Mouse (Mus musculus) small intestine, adult 2 months (tissue): ENCODE measurements around the gene 1810055G02Rik. TPM values are rescaled to one million over a fixed set of nuclear protein-coding genes. Genes with fewer than 3 reads are reported as not detected.
A peak's percentile ranks its signal among the peaks of the same experiment; 100 is the strongest.

ENCODE experiments used
- H3K27ac ChIP-seq: fragments of 200-500 bp; 2 replicates; pipeline ENCODE4 v1.5.1; 2012; ENCODE audit warnings: low read depth, low read length, control low read depth, inconsistent platforms; ENCODE audit not compliant: insufficient read depth
- H3K27me3 ChIP-seq: fragments of 200-500 bp; 2 replicates; pipeline ENCODE4 v1.6.1; 2012; ENCODE audit warnings: mild to moderate bottlenecking, moderate library complexity, low read length, inconsistent platforms; ENCODE audit not compliant: control insufficient read depth, insufficient read depth
- H3K36me3 ChIP-seq: fragments of 200-500 bp; 2 replicates; pipeline ENCODE4 v1.6.1; 2012; ENCODE audit warnings: mild to moderate bottlenecking, low read length, control low read depth, inconsistent platforms; ENCODE audit not compliant: control insufficient read depth, insufficient read depth
- H3K4me1 ChIP-seq: fragments of 200-500 bp; 2 replicates; pipeline ENCODE4 v1.6.1; 2012; ENCODE audit warnings: low read length, inconsistent platforms, mixed read lengths; ENCODE audit not compliant: control insufficient read depth, insufficient read depth, insufficient read length
- H3K4me3 ChIP-seq: fragments of 200-500 bp; 2 replicates; pipeline ENCODE4 v1.5.1; 2012; ENCODE audit warnings: low read depth, mild to moderate bottlenecking, control low read depth, inconsistent platforms, low read length, moderate library complexity
- CTCF ChIP-seq: fragments of 200-500 bp; IDR thresholded peaks from 2 replicates; pipeline ENCODE4 v1.5.1; 2012; ENCODE audit warnings: low read depth, mild to moderate bottlenecking, control low read depth, inconsistent platforms, low read length, moderate library complexity, mixed read lengths; ENCODE audit not compliant: insufficient replicate concordance, insufficient read length; ENCODE audit errors: extremely low read depth
- POLR2A ChIP-seq: fragments of 200-500 bp; IDR thresholded peaks from 2 replicates; pipeline ENCODE4 v1.6.1; 2012; ENCODE audit warnings: low read depth, mild to moderate bottlenecking, control low read depth, inconsistent platforms, low read length, moderate library complexity
- WGBS: fragments of 180-500 bp; shearing (Covaris S2); methylation state at CpG from one replicate; pipeline ENCODE4 v1.1.7; 2018; 5-methylcytosine and 5-hydroxymethylcytosine counted together
- polyA plus RNA-seq: library from polyadenylated mRNA; depleted of rRNA; stranded (reverse); fragments of >200 nt; gene quantifications from 2 replicates; pipeline ENCODE4 v1.2.3, GENCODE M21; 2012

Gene 1810055G02Rik
- polyA plus RNA-seq, 1 experiment: 300 TPM

DNA sequence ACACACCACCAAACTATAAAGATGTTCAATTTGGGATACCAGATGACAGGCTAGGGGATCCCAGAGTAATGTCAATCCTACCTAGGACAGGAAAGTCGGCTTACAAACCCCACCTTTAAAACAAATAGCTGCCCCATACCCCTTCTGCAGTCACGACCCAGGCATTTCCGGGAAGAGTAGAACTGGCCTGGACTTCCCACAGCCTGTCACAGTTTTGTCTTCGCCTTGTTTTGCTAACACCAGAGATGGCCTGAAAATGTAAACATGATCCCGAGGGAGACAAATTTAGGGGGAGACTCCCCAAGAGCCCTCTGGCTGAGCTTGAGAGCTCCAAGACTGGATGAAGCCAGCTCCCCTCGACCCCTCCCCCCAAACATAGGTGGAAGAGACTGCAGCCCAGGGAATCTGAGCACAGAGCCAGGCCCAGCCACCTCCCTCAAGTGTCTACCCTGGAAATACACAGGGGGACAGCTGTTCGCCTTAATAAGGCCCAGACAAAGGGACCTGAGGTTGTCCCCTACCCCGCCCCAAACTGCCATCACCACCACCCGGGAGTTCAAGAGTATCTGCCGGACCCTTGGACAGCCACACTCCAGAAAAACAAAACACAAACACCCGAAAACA is 23.0 kb upstream of the 1810055G02Rik start:
- TF ChIP-seq CTCF (no peak), POLR2A (no peak)
- Histone ChIP-seq H3K36me3 (no peaks in the 10 kb centered on the region), H3K4me3 (peak overlapping the region; percentile 94), H3K27ac (peak overlapping the region; percentile 68), H3K27me3 (no peaks in the 10 kb centered on the region), H3K4me1 (peaks cover 31% of the 10 kb centered on the region)
- WGBS: 4% methylated on average over 11 of the region's 11 CpGs

DNA sequence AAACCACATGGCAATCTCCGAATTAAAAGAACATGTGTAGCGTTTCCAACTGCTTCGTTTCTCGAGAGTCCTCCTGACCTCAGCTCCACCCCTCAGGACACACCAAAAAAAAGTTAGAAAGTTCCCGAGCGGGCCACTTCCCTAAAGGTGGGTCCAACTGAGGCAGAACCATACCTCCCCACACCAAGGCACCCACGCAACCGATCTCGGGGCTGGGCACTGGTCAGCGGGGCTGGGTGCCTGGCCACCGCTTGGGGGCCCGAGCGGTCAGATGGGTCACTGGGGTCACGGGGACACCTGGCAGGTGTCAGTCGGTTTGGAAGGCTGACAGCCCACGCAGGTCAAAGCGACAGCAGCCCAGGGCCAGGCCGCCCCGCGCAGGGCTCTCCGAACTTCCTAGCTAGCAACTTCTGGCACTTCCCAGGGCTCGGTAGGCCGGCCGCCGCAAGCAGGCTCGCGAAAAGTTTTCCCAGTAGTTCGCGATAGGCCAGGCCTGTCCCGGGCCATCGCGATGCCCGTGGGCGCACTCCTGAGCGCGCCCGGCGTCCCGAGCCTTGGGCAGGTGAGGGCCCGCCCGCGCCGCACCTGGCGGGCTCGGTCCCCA is 22.4 kb upstream of the 1810055G02Rik start:
- WGBS: 1% methylated on average over 45 of the region's 45 CpGs
- TF ChIP-seq CTCF (no peak), POLR2A (no peak)
- H3K36me3 ChIP-seq: no peaks in the 10 kb centered on the region
- H3K4me3 ChIP-seq: peak overlapping the region; percentile 94
- peak overlapping the region; percentile 68 for H3K27ac ChIP-seq
- H3K4me1 ChIP-seq: peaks cover 28% of the 10 kb centered on the region
- H3K27me3 ChIP-seq: no peaks in the 10 kb centered on the region

DNA sequence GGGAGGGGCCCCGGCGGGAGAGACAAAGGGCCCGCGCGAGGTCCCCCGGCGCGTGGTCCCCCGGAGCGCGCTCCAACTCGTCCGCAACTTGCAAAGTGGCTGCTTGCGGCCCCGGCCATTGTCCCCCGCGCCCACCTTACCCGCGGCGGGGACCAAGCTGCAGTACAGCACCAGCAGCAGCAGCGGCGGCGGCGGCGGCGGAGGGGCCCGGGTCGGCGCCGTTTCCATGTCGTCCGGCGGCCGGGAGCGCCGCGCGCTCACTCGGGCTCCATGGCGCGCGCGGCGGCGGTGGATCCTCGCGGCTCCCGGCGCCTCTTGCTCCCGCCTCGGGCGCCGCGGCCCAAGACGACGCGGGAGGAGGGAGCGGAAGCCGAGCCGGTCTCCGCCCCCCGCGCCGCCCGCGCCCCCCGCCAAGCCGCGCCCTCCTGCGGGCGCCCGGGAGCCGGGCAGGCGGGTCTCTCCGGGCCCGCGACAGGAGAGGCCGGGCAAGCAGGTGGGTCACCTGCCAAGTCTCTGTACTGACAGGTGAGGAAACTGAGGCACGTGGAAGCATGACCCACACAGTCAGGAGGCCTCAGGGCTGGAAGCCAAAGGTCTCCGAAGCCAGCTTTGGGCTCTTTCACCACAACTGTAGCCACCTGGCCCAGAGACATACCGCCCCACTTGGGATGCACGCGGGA is 21.7 kb upstream of the 1810055G02Rik start, which contains the start of gene Lrp5:
TSS of gene Lrp5 (minus strand) at position 350 of the 680 bp plus-strand sequence.
- H3K27ac ChIP-seq: peak within 1 kb of the TSS; percentile 68
- no peaks in the 10 kb centered on the region for H3K27me3 ChIP-seq
- peaks cover 24% of the 10 kb centered on the region for H3K4me1 ChIP-seq
- peak; percentile 29; the same call in 1 of the 2 replicates for TF ChIP-seq POLR2A
- TF ChIP-seq CTCF: no peak
- peak within 1 kb of the TSS; percentile 94 for H3K4me3 ChIP-seq
- no peaks in the 10 kb centered on the region for H3K36me3 ChIP-seq
- under 1% methylated on average over 82 of the region's 83 CpGs for WGBS

DNA sequence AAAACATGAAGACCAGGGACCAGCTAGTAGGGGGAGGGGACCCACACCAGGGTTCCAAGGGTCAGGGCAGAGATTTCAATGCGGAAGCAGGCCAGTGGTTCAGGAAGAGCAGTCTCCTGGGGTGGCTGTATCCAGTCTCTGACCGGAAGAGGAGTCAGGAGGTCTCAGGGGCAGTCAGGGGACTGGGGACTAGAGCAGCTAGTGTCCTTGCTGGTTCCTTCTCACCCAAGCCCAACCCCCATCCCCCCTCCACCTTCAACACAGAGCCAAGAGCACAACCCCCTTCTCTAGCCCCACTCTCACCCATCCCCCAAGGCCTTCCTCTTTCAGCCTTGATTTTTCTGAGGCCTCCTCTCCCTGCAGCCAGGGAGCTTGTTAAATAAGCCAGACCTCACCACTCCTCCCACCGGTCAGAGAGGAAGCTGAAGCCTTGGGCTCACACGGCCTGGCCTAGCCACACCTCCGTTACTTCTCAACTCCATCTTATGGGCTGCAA is 20.4 kb upstream of the 1810055G02Rik start:
- Histone ChIP-seq H3K36me3 (no peaks in the 10 kb centered on the region), H3K4me3 (no peak overlapping the region), H3K27ac (no peak overlapping the region), H3K4me1 (peaks cover 26% of the 10 kb centered on the region), H3K27me3 (no peaks in the 10 kb centered on the region)
- TF ChIP-seq POLR2A (no peak), CTCF (no peak)
- 66% methylated on average over 5 of the region's 5 CpGs for WGBS

DNA sequence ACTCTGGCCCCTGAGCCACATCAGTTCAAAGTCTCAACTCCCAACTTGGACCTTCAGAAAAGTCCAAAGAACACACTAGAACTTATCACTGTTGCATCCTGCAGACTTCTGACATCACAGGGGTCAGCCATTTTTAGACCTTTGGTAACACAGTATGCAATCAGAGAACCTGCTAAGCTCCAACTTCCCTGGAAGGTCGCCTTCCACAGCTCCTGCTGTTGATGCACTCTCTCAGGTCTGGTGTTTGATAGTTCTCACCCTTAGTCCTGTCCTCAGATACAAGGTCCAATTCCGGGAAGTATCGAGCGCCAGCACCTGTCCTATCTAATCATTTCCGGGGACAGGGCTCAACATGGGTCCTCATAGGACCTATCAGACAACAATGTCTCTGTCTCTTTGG is 16.8 kb upstream of the 1810055G02Rik start:
- TF ChIP-seq CTCF (no peak), POLR2A (no peak)
- H3K36me3 ChIP-seq: no peaks in the 10 kb centered on the region
- H3K27ac ChIP-seq: peak overlapping the region; percentile 88
- no peaks in the 10 kb centered on the region for H3K27me3 ChIP-seq
- H3K4me1 ChIP-seq: peaks cover 12% of the 10 kb centered on the region
- WGBS: 58% methylated on average over 5 of the region's 5 CpGs
- no peak overlapping the region for H3K4me3 ChIP-seq

DNA sequence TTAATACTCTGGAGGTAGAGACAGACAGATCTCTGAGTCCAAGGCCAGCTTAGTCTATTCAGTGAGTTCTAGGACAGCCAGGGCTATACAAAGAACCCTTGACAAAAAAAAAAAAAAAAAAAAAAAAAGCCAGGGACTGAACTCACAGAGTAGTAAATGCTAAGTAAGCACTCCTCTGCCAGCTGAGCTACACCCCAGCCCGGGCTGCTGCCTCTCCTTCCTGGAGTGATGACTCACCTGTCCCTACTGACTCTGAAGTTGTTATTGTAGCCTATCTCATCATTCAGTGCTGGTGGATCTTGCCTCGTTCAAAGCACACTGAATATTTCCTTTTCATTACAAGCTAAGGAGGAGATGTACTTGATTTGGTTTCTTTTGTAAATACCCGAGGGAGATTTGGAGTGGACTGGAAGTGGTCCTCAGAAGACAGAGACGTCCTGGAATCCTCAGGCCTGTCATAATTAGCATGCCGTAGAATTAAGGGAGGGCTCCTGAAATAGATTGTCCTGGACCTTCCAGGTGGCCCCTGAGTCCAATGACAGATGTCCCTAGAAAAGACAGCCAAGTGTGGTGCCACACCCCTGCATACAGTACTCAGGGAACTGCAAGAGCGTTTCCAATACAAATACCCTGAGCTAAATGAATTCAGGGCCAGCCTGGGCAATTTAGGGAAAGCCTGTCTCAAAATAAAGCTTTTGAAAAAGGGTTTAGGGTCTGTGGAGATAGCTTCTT is 15.5 kb upstream of the 1810055G02Rik start:
- Histone ChIP-seq H3K27me3 (no peaks in the 10 kb centered on the region), H3K36me3 (no peaks in the 10 kb centered on the region), H3K4me3 (no peak overlapping the region), H3K27ac (peak overlapping the region; percentile 88), H3K4me1 (peaks cover 12% of the 10 kb centered on the region)
- WGBS: 20% methylated on average over 6 of the region's 6 CpGs
- TF ChIP-seq CTCF: no peak
- no peak for TF ChIP-seq POLR2A

DNA sequence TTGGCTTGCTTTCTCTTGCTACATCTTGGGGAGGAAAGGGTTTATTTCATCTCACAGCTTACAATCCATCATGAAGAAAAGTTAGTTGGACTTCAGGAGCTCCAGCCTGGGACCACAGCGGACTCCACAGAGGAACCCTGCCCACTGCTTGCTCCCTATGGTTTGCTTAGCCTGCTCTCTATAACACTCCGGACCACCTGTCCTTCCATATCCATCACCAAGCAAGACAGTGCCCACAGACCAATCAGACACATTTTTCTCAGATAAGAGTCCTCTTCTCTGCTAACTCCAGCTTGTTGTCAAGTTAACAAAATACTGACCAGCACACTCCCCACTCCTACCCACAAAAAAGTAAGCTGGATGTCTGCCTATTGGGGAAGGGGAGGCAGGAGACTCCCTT is 13.6 kb upstream of the 1810055G02Rik start:
- peaks cover 12% of the 10 kb centered on the region for H3K4me1 ChIP-seq
- TF ChIP-seq POLR2A (no peak), CTCF (no peak)
- H3K4me3 ChIP-seq: no peak overlapping the region
- no peaks in the 10 kb centered on the region for H3K27me3 ChIP-seq
- WGBS: 90% methylated on average over 2 of the region's 2 CpGs
- H3K27ac ChIP-seq: no peak overlapping the region
- no peaks in the 10 kb centered on the region for H3K36me3 ChIP-seq
